Mouse (Mus musculus): ENCODE data around the gene Htra3.

GRCm38 (mm10) chr5:35689374-35689773 is 9.8 kb upstream of the Htra3 start:
- TF ChIP-seq TAL1 (IDR thresholded peaks at IDR 0.05; ENCODE audit: low read length) = no peak
- no peak for TF ChIP-seq GATA1 (IDR thresholded peaks at IDR 0.05; ENCODE audit: low read length)
